Mouse (Mus musculus): Measurements from ENCODE around the gene Lurap1. TPM values are rescaled to one million over a fixed set of nuclear protein-coding genes. Genes with fewer than 3 reads are reported as not detected.

Gene Lurap1
- polyA plus RNA-seq (2017; shearing (Covaris generic)): 0.26 TPM

GRCm38 (mm10) chr4:116151238-116151637, at the start of gene Lurap1:
Gene Lurap1, minus strand, starts transcription at chr4:116151338.

DNA sequence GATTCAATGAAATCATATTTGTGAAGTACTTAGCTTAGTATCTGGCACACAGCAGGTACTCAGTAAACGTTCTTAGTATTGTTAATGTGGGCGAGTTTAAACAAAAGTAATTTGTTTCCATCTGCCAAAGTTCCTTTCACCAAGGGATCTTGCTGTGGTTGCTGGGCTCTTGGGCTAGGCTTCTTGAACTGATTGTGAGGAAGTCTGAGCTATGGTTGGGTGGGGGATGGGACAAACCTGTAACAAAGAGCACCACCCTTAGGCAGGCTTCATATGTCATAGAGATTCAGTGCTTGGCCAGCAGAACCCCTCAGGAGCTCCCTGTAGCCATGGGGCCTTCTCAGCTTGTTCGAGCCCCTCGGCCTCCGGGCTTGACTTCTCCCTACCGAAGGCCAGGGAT, 21.9 kb upstream of the Lurap1 start, which contains the start of the genes 1700042G07Rik and Gm49337:
1700042G07Rik (plus strand) TSS at position 301 of the 400 bp plus-strand sequence.
Gm49337 (plus strand) TSS at position 313 of the 400 bp plus-strand sequence.

DNA sequence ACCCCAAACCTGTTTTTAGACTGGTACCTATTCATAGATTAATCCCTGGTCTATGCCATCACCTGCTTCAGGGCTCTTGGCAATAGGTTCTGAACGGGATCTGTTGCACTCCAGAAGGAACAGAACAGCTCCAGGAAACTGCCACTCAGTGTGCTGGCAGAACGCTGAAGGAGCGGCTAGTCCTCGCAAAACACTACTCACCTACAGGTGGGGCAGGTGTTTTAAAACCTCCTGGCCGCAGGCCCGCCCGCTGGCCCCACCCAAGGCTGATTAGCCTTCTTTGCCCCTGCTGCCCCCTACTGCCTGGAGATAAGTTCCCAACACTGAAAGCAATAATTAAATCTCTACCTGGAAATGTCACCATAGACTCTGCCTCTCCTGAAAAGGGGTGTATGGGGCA, 16.3 kb upstream of the Lurap1 start, which contains the start of gene Tspan1:
Tspan1 (minus strand) TSS at position 198 of the 400 bp plus-strand sequence.

DNA sequence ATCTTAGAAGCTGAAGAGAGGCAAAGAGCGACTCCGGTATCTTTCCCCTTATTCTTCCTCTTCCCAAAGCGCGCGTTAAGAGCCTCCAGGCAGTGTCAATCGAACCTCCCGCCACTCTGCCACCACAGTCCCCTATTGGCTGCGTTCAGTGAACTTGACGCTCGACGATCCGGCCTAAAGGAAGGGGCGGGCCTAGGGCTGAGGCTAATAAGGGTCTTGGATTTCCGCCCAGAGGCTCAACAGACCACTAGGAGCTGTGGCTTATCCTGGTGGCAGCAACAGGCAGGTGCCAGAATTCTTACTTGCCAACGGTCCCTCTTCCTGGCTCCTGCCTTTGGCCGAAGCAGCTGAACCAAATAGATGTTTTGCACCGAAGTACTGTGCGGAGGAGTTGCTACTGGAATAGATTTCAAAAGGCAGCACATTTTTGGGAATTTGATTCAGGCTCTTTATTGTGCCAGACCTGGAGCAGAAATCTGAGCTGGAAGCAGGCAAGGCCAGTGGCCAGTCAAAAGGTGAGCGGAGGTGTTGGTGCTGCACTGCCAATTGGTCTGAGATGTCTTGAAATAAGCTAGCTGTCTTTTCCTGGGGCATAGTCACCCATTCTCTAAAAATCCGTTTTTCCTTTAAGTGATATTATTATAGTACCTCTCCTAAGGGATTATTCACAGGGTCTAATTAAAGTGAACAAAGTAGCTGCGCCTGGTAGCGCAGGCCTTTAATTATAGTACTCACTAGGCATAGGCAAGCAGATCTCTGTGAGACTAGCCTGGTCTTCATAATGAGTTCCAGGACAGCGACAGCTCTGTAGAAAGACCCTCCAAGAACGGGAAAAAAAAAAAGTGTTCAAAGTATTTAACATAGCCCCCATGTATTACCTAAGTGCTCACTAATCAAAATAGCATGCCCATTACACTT, 27.3 kb downstream of the Lurap1 start, which contains the start of the genes Rad54l and Pomgnt1:
Rad54l (minus strand) TSS at position 89 of the 918 bp plus-strand sequence.
Pomgnt1 (plus strand) TSS at position 239 of the 918 bp plus-strand sequence.

Other genes with a start within 250 kb of the Lurap1 start
- not detected for gene Dmbx1, start 211.4 kb downstream of the Lurap1 start, polyA plus RNA-seq (2017; shearing (Covaris generic))
- gene Faah, start 133.4 kb downstream of the Lurap1 start, polyA plus RNA-seq (2017; shearing (Covaris generic)): 98.4 TPM
- gene Nsun4, start 97.5 kb downstream of the Lurap1 start, polyA plus RNA-seq (2017; shearing (Covaris generic)): 35.7 TPM
- 528 TPM for gene Uqcrh, start 76.3 kb downstream of the Lurap1 start, polyA plus RNA-seq (2017; shearing (Covaris generic))
- gene Lrrc41, start 76.1 kb downstream of the Lurap1 start, polyA plus RNA-seq (2017; shearing (Covaris generic)): 34.5 TPM
- gene Rad54l, start 27.6 kb downstream of the Lurap1 start, polyA plus RNA-seq (2017; shearing (Covaris generic)): 4.3 TPM
- gene Pomgnt1, start 27.5 kb downstream of the Lurap1 start, polyA plus RNA-seq (2017; shearing (Covaris generic)): 6.9 TPM
- not detected for gene Tspan1, start 16.3 kb upstream of the Lurap1 start, polyA plus RNA-seq (2017; shearing (Covaris generic))
- gene 1700042G07Rik, start 22.0 kb upstream of the Lurap1 start, polyA plus RNA-seq (2017; shearing (Covaris generic)): not detected
- not detected for gene Gm49337, start 22.0 kb upstream of the Lurap1 start, polyA plus RNA-seq (2017; shearing (Covaris generic))
- gene Pik3r3, start 70.3 kb upstream of the Lurap1 start, polyA plus RNA-seq (2017; shearing (Covaris generic)): 3.8 TPM